Mouse (Mus musculus): ENCODE data around the gene Taok2. TPM values are rescaled to one million over a fixed set of nuclear protein-coding genes. Genes with fewer than 3 reads are reported as not detected.

The Taok2 gene
- total RNA-seq, 2 experiments from 2014 or later = 22.1 to 36.1 TPM

GRCm38 (mm10) chr7:126843276-126843675, 41.2 kb downstream of the Taok2 start:
- no peak for ATAC-seq (replicated peaks; ENCODE audit: low FRiP score, low TSS enrichment, poor library complexity, severe bottlenecking)

- ATAC-seq (replicated peaks; ENCODE audit: low FRiP score, low TSS enrichment, poor library complexity, severe bottlenecking) = no peak
Measured at GRCm38 (mm10) chr7:126833294-126833693, 51.2 kb downstream of the Taok2 start.

DNA sequence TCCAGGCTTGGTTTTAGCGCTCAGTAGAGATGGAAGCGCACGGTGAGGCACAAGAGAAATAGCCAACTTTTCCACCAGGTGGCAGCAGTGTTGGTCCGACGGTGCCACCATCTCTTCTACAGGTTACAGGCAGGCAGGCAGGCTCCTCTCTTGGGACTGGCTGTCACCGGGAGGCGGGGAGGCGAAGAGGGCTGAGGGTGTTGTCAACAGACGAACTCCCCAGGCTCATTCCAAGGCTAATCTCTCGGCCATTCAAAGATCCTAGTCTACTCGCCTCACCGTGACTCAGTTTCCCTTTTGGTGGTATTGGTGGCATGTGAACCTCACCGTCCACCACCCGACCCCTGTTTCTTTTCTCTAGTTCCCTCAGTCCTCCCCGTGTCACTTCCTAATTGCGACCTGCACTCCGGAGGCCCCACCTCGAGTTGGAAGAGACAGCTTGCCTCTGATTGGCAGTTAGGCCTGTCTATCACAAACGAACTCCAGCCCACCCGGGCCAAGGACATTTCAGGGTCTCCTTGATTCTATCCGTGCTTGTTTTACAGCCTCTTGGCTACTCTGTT, 52.4 kb downstream of the Taok2 start:
- peak; percentile 93 for ATAC-seq (replicated peaks; ENCODE audit: low FRiP score, low TSS enrichment, poor library complexity, severe bottlenecking)

DNA sequence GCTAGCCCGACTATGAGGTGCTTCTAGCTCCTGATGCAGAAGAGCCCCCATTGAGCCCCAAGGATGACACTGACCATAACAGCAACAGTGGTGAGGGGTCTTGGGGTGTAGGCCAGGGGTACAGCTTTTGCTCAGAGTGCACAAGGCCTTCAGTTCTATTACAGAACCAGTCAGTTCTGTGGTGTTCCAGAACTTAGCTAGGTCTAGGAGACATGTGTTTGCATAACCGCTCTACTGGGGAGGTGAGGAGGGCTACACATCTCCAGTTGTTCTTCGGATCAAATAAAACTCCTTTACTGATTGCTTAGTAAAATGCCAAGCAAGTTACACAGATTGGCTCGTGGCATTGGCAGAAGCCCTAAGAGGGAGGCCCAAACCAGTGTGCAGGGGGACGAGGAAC, 53.0 kb downstream of the Taok2 start, which contains the start of gene 4930451I11Rik:
Gene 4930451I11Rik, minus strand, starts transcription at position 101 of the 400 bp plus-strand sequence.
- ATAC-seq (replicated peaks; ENCODE audit: low FRiP score, low TSS enrichment, poor library complexity, severe bottlenecking) = no peak

- no peak for ATAC-seq (replicated peaks; ENCODE audit: low FRiP score, low TSS enrichment, poor library complexity, severe bottlenecking)
Measured at GRCm38 (mm10) chr7:126825952-126826351, 58.6 kb downstream of the Taok2 start.

- peak; percentile 32; the same call in 1 of the 2 replicates for ATAC-seq (replicated peaks; ENCODE audit: low FRiP score, low TSS enrichment, poor library complexity, severe bottlenecking)
Measured at GRCm38 (mm10) chr7:126825403-126825802, 59.1 kb downstream of the Taok2 start.

GRCm38 (mm10) chr7:126823940-126824339, 60.6 kb downstream of the Taok2 start:
- no peak for ATAC-seq (replicated peaks; ENCODE audit: low FRiP score, low TSS enrichment, poor library complexity, severe bottlenecking)

- ATAC-seq (replicated peaks; ENCODE audit: low FRiP score, low TSS enrichment, poor library complexity, severe bottlenecking) = no peak
Measured at GRCm38 (mm10) chr7:126823202-126823711, 61.2 kb downstream of the Taok2 start.

GRCm38 (mm10) chr7:126822741-126823140, 61.8 kb downstream of the Taok2 start:
- ATAC-seq (replicated peaks; ENCODE audit: low FRiP score, low TSS enrichment, poor library complexity, severe bottlenecking) = no peak

- peak; percentile 62 for ATAC-seq (replicated peaks; ENCODE audit: low FRiP score, low TSS enrichment, poor library complexity, severe bottlenecking)
Measured at GRCm38 (mm10) chr7:126821835-126822511, 62.5 kb downstream of the Taok2 start.

DNA sequence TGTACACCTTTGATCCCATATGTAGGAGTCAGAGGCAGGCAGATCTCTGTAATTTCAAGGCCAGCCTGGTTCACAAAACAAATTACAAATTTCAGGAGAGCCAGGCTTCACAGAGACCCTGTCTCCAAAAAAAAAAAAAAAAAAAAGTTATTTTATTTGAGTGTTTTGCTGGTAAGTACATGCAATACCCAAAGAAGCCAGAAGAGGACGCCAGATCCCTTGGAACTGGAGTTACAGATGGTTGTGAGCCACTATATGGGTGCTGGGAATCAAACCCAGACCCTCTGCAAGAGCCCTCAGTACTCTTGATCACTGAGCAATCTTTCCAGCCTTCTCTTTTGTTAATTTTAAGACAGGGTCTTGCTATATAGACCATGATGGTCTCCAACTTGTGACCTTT, 65.7 kb downstream of the Taok2 start:
- no peak for ATAC-seq (replicated peaks; ENCODE audit: low FRiP score, low TSS enrichment, poor library complexity, severe bottlenecking)

DNA sequence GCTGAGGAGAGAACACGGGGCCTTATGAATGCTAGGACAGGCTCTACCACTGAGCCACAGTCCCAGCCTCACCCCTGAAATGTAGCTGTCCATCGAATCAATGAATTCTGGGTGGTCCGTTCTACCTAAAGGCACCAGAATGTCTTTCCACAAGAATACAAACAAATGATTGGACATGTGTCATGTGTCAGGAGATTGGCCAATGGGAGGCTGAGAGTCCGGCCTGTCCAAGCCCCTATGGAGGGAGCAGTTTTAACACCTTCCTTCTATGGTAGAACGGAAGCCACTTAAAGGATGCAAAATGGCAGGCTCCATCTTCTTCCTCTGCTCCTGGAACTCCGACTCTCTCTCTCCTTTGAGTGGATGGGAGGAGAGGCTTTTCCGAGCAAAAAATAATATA, 66.9 kb downstream of the Taok2 start:
- no peak for ATAC-seq (replicated peaks; ENCODE audit: low FRiP score, low TSS enrichment, poor library complexity, severe bottlenecking)

DNA sequence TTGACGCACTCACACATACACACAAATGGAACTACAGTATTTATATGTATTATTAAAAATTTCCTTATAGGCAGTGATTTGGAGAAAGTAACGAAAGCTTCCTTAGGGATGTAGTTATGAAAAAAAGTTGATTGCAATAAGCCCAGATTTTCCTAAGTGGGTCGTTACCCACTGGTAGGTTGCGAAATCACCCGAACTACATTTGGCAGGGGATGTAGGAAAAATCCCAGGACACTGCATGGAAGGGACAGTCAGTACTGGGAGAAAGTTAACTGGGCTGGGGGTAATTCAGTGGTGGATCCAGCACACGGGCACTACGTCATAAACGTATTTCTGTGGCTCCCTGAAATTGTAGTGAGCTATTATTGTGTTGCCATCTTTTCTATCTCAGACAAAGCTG, 68.0 kb downstream of the Taok2 start:
- no peak for ATAC-seq (replicated peaks; ENCODE audit: low FRiP score, low TSS enrichment, poor library complexity, severe bottlenecking)

DNA sequence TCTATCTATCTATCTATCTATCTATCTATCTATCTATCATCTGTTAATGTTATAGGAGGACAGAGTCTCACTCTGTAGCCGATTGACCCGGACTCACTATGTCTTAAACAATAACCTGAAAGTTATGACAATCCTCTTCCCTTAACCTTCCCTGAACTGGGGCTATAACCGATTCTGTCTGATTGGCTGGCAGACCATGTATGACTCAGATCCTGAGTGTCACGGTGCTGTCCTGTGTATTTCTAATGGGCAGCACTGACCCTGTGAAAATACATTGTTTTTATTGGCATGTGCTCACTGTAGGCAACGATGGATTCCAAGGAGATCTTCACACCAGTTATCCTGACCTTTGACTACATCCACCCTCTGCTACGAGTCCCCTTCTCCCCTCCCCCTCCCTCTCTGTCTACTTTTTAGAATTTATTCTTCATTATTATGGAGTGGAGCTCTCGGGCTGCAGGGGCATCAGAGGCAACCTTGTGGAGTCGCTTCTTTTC, 68.7 kb downstream of the Taok2 start:
- ATAC-seq (replicated peaks; ENCODE audit: low FRiP score, low TSS enrichment, poor library complexity, severe bottlenecking) = no peak

Other genes with a start within 250 kb of the Taok2 start
Only the 30 nearest of the 31 such genes appear.
- 100 and 125 TPM in 2 replicates for gene Sgf29, start 235.4 kb downstream of the Taok2 start, total RNA-seq (2014; fragmentation: Nextera tagmentation)
- gene Sgf29, start 235.4 kb downstream of the Taok2 start, total RNA-seq (2017) = 37.4 and 51.0 TPM in 2 replicates
- not detected in 2 replicates for gene Sult1a1, start 208.3 kb downstream of the Taok2 start, total RNA-seq (2014; fragmentation: Nextera tagmentation)
- not detected in 2 replicates for gene Sult1a1, start 208.3 kb downstream of the Taok2 start, total RNA-seq (2017)
- 212 and 218 TPM in 2 replicates for gene Bola2, start 189.3 kb downstream of the Taok2 start, total RNA-seq (2014; fragmentation: Nextera tagmentation)
- gene Bola2, start 189.3 kb downstream of the Taok2 start, total RNA-seq (2017) = 107 and 179 TPM in 2 replicates
- 3.7 and 9.3 TPM in 2 replicates for gene Slx1b, start 188.9 kb downstream of the Taok2 start, total RNA-seq (2014; fragmentation: Nextera tagmentation)
- 2.9 and 3.0 TPM in 2 replicates for gene Slx1b, start 188.9 kb downstream of the Taok2 start, total RNA-seq (2017)
- gene Coro1a, start 176.9 kb downstream of the Taok2 start, total RNA-seq (2014; fragmentation: Nextera tagmentation) = 31.8 and 35.5 TPM in 2 replicates
- gene Coro1a, start 176.9 kb downstream of the Taok2 start, total RNA-seq (2017) = 40.7 and 41.2 TPM in 2 replicates
- 41.0 and 45.1 TPM in 2 replicates for gene Mapk3, start 125.1 kb downstream of the Taok2 start, total RNA-seq (2014; fragmentation: Nextera tagmentation)
- gene Mapk3, start 125.1 kb downstream of the Taok2 start, total RNA-seq (2017) = 17.5 and 20.1 TPM in 2 replicates
- 0.26 and 2.5 TPM in 2 replicates for gene Gdpd3, start 118.4 kb downstream of the Taok2 start, total RNA-seq (2014; fragmentation: Nextera tagmentation)
- 0.09 TPM in 1 of 2 replicates, not detected in the other for gene Gdpd3, start 118.4 kb downstream of the Taok2 start, total RNA-seq (2017)
- 26.6 and 40.6 TPM in 2 replicates for gene Ypel3, start 107.7 kb downstream of the Taok2 start, total RNA-seq (2014; fragmentation: Nextera tagmentation)
- gene Ypel3, start 107.7 kb downstream of the Taok2 start, total RNA-seq (2017) = 20.2 and 22.6 TPM in 2 replicates
- gene Tbx6, start 103.2 kb downstream of the Taok2 start, total RNA-seq (2014; fragmentation: Nextera tagmentation) = 0.69 and 3.1 TPM in 2 replicates
- gene Tbx6, start 103.2 kb downstream of the Taok2 start, total RNA-seq (2017) = not detected in 2 replicates
- 176 and 189 TPM in 2 replicates for gene Ppp4c, start 92.2 kb downstream of the Taok2 start, total RNA-seq (2014; fragmentation: Nextera tagmentation)
- 104 and 127 TPM in 2 replicates for gene Ppp4c, start 92.2 kb downstream of the Taok2 start, total RNA-seq (2017)
- gene Fam57b, start 87.0 kb downstream of the Taok2 start, total RNA-seq (2014; fragmentation: Nextera tagmentation) = 0.61 TPM in 1 of 2 replicates, not detected in the other
- gene Fam57b, start 87.0 kb downstream of the Taok2 start, total RNA-seq (2017) = 0.42 TPM in 1 of 2 replicates, not detected in the other
- not detected in 2 replicates for gene 4930451I11Rik, start 53.1 kb downstream of the Taok2 start, total RNA-seq (2014; fragmentation: Nextera tagmentation)
- gene 4930451I11Rik, start 53.1 kb downstream of the Taok2 start, total RNA-seq (2017) = not detected in 2 replicates
- gene Doc2a, start 37.3 kb downstream of the Taok2 start, total RNA-seq (2014; fragmentation: Nextera tagmentation) = not detected in 2 replicates
- not detected in 2 replicates for gene Doc2a, start 37.3 kb downstream of the Taok2 start, total RNA-seq (2017)
- gene Hirip3, start 22.7 kb downstream of the Taok2 start, total RNA-seq (2014; fragmentation: Nextera tagmentation) = 51.6 and 123 TPM in 2 replicates
- gene Hirip3, start 22.7 kb downstream of the Taok2 start, total RNA-seq (2017) = 327 and 333 TPM in 2 replicates
- 124 and 132 TPM in 2 replicates for gene Ino80e, start 22.3 kb downstream of the Taok2 start, total RNA-seq (2014; fragmentation: Nextera tagmentation)
- gene Ino80e, start 22.3 kb downstream of the Taok2 start, total RNA-seq (2017) = 29.4 and 45.6 TPM in 2 replicates
- 22.0 and 27.2 TPM in 2 replicates for gene Tmem219, start 38.2 kb upstream of the Taok2 start, total RNA-seq (2014; fragmentation: Nextera tagmentation)
- gene Tmem219, start 38.2 kb upstream of the Taok2 start, total RNA-seq (2017) = 9.2 and 17.9 TPM in 2 replicates
- 14.0 and 18.6 TPM in 2 replicates for gene Kctd13, start 44.2 kb upstream of the Taok2 start, total RNA-seq (2014; fragmentation: Nextera tagmentation)
- gene Kctd13, start 44.2 kb upstream of the Taok2 start, total RNA-seq (2017) = 9.0 and 22.1 TPM in 2 replicates
- not detected in 2 replicates for gene Asphd1, start 64.9 kb upstream of the Taok2 start, total RNA-seq (2014; fragmentation: Nextera tagmentation)
- gene Asphd1, start 64.9 kb upstream of the Taok2 start, total RNA-seq (2017) = not detected in 2 replicates
- gene Sez6l2, start 65.9 kb upstream of the Taok2 start, total RNA-seq (2014; fragmentation: Nextera tagmentation) = 3.2 and 4.4 TPM in 2 replicates
- gene Sez6l2, start 65.9 kb upstream of the Taok2 start, total RNA-seq (2017) = 0.76 TPM in 1 of 2 replicates, not detected in the other
- 61.3 and 70.2 TPM in 2 replicates for gene Cdipt, start 91.2 kb upstream of the Taok2 start, total RNA-seq (2014; fragmentation: Nextera tagmentation)
- 31.8 and 49.8 TPM in 2 replicates for gene Cdipt, start 91.2 kb upstream of the Taok2 start, total RNA-seq (2017)
- not detected in 2 replicates for gene Cdiptos, start 91.4 kb upstream of the Taok2 start, total RNA-seq (2014; fragmentation: Nextera tagmentation)
- gene Cdiptos, start 91.4 kb upstream of the Taok2 start, total RNA-seq (2017) = 0.23 TPM in 1 of 2 replicates, not detected in the other
- gene Mvp, start 129.9 kb upstream of the Taok2 start, total RNA-seq (2014; fragmentation: Nextera tagmentation) = 5.6 and 7.9 TPM in 2 replicates
- 13.5 and 19.7 TPM in 2 replicates for gene Mvp, start 129.9 kb upstream of the Taok2 start, total RNA-seq (2017)
- 0.66 TPM in 1 of 2 replicates, not detected in the other for gene Pagr1b, start 131.8 kb upstream of the Taok2 start, total RNA-seq (2014; fragmentation: Nextera tagmentation)
- gene Pagr1b, start 131.8 kb upstream of the Taok2 start, total RNA-seq (2017) = 4.5 and 8.7 TPM in 2 replicates
- gene Pagr1a, start 132.6 kb upstream of the Taok2 start, total RNA-seq (2014; fragmentation: Nextera tagmentation) = 62.5 and 66.9 TPM in 2 replicates
- gene Pagr1a, start 132.6 kb upstream of the Taok2 start, total RNA-seq (2017) = 24.5 TPM in 1 of 2 replicates, not detected in the other
- 0.47 and 3.3 TPM in 2 replicates for gene Gm42742, start 136.4 kb upstream of the Taok2 start, total RNA-seq (2014; fragmentation: Nextera tagmentation)
- 22.6 TPM in 1 of 2 replicates, not detected in the other for gene Gm42742, start 136.4 kb upstream of the Taok2 start, total RNA-seq (2017)
- gene Prrt2, start 136.5 kb upstream of the Taok2 start, total RNA-seq (2014; fragmentation: Nextera tagmentation) = 0.74 and 2.0 TPM in 2 replicates
- gene Prrt2, start 136.5 kb upstream of the Taok2 start, total RNA-seq (2017) = 0.80 and 2.3 TPM in 2 replicates
- 256 and 270 TPM in 2 replicates for gene Maz, start 142.3 kb upstream of the Taok2 start, total RNA-seq (2014; fragmentation: Nextera tagmentation)
- 54.2 and 70.0 TPM in 2 replicates for gene Maz, start 142.3 kb upstream of the Taok2 start, total RNA-seq (2017)
- gene Kif22, start 157.8 kb upstream of the Taok2 start, total RNA-seq (2014; fragmentation: Nextera tagmentation) = 68.1 and 120 TPM in 2 replicates
- 56.1 and 67.7 TPM in 2 replicates for gene Kif22, start 157.8 kb upstream of the Taok2 start, total RNA-seq (2017)
- 61.9 and 97.7 TPM in 2 replicates for gene Zg16, start 202.6 kb upstream of the Taok2 start, total RNA-seq (2014; fragmentation: Nextera tagmentation)
- gene Zg16, start 202.6 kb upstream of the Taok2 start, total RNA-seq (2017) = 27.8 and 47.2 TPM in 2 replicates
- gene AI467606, start 206.7 kb upstream of the Taok2 start, total RNA-seq (2014; fragmentation: Nextera tagmentation) = 17.6 and 18.5 TPM in 2 replicates
- 14.2 and 17.9 TPM in 2 replicates for gene AI467606, start 206.7 kb upstream of the Taok2 start, total RNA-seq (2017)

All from megakaryocyte-erythroid progenitor cell, adult 5-6 weeks (primary cell).